Mouse (Mus musculus): ENCODE results near the gene Atp8a2. TPM values are rescaled to one million over a fixed set of nuclear protein-coding genes. Genes with fewer than 3 reads are reported as not detected.

The Atp8a2 gene
- total RNA-seq, 1 experiment, result 0.62 TPM

DNA sequence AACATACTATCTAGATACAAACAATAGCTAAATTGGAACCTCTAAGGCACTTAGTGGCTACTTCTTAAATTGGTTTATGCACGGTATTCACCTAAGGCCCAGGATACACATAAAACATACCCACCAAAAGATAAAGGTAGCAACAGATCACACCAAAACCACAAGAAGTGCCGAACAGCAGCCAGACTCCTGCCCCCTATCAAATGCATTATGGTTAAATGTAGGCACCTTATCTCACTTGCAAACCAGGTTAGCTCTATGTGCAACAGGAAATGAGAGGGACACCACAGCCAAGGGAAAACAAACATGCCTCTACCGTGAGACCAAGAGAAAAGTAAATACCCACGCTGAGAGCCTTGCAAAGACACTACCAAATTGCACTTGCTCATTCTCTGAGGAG is 124.5 kb downstream of the Atp8a2 start:
- Histone ChIP-seq H3K27ac (ENCODE audit: insufficient read depth, low read depth, low read length, poor library complexity, severe bottlenecking) (no peak overlapping the region), H3K4me1 (ENCODE audit: control insufficient read depth in 2 of 2, insufficient read depth in 2 of 2, low read length in 2 of 2, poor library complexity in 1 of 2) (no peaks in the 10 kb centered on the region), H3K36me3 (ENCODE audit: control insufficient read depth, insufficient read depth, low read length, poor library complexity, severe bottlenecking) (no peaks in the 10 kb centered on the region), H3K9me3 (ENCODE audit: control insufficient read depth, insufficient read depth, low read depth, low read length) (no peaks in the 10 kb centered on the region), H3K4me3 (ENCODE audit: insufficient read depth in 1 of 2, low read depth in 1 of 2, low read length in 2 of 2, poor library complexity in 1 of 2, severe bottlenecking in 1 of 2) (no peak overlapping the region), H3K9ac (ENCODE audit: insufficient read depth, low read depth, low read length, poor library complexity, severe bottlenecking) (no peak overlapping the region)
- TF ChIP-seq ZC3H11A (IDR thresholded peaks at IDR 0.05; ENCODE audit: borderline replicate concordance, low read depth, low read length) (no peak), MAFK (IDR thresholded peaks at IDR 0.05; ENCODE audit: insufficient read depth, low read depth, low read length) (no peak), ZNF384 (IDR thresholded peaks at IDR 0.05; ENCODE audit: low read depth, low read length) (no peak), CHD2 (IDR thresholded peaks at IDR 0.05; ENCODE audit: low read depth, low read length) (no peak), HCFC1 (IDR thresholded peaks at IDR 0.05; ENCODE audit: borderline replicate concordance, insufficient read depth, low read length) (no peak)
- in situ Hi-C loops (cut with MboI; ENCODE audit: low sequenced_read_pairs in 2 of 2, unreplicated experiment in 2 of 2), result no loop called here
- no peak for DNase-seq (ENCODE audit: low read depth, low spot score)

DNA sequence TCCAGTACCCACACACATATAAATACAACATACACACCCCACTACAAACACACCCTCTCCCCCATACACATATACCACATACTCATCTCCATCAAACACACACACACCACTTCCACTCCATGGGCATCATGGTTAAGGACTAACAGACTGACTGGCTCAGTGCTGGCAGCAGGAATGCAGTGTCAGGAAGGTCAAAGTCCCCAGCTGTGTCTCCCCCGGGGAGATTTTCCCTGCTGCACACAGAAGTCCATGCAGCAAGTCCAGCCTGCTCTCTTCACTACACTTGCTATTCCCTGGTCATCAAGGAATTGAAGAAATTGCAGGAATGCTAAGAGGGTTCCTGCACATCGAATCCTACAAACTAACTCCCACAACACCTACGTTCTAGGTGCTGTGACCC is 131.8 kb downstream of the Atp8a2 start:
- TF ChIP-seq ZC3H11A (IDR thresholded peaks at IDR 0.05; ENCODE audit: borderline replicate concordance, low read depth, low read length) (no peak), HCFC1 (IDR thresholded peaks at IDR 0.05; ENCODE audit: borderline replicate concordance, insufficient read depth, low read length) (no peak), MAFK (IDR thresholded peaks at IDR 0.05; ENCODE audit: insufficient read depth, low read depth, low read length) (no peak), ZNF384 (IDR thresholded peaks at IDR 0.05; ENCODE audit: low read depth, low read length) (no peak), CHD2 (IDR thresholded peaks at IDR 0.05; ENCODE audit: low read depth, low read length) (no peak)
- in situ Hi-C loops (cut with MboI; ENCODE audit: low sequenced_read_pairs in 2 of 2, unreplicated experiment in 2 of 2), result no loop called here
- DNase-seq (ENCODE audit: low read depth, low spot score), result no peak

DNA sequence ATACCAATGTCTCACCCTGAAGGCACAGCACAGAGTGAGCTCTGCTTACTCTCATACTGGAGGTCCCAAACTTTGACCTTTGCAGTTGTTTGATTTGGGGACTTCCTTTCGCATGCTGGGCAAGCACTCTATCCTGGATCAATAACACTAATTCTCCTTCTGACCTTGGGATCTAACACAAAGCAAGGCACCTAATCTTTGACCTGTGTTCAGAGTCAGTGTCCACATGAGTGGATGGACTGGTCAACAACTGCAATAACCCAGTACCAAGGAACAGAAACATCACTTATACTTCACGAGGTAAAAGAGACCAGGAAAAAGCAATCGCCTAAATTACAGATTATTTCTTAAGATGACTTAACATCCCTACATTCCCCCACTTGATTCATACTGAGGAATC is 136.0 kb downstream of the Atp8a2 start:
- no peaks in the 10 kb centered on the region for H3K36me3 ChIP-seq (ENCODE audit: control insufficient read depth, insufficient read depth, low read length, poor library complexity, severe bottlenecking)
- no peaks in the 10 kb centered on the region for H3K4me1 ChIP-seq (ENCODE audit: control insufficient read depth in 2 of 2, insufficient read depth in 2 of 2, low read length in 2 of 2, poor library complexity in 1 of 2)
- no peak overlapping the region for H3K9ac ChIP-seq (ENCODE audit: insufficient read depth, low read depth, low read length, poor library complexity, severe bottlenecking)
- in situ Hi-C loops (cut with MboI; ENCODE audit: low sequenced_read_pairs in 2 of 2, unreplicated experiment in 2 of 2), result no loop called here
- no peak for DNase-seq (ENCODE audit: low read depth, low spot score)
- no peak overlapping the region for H3K4me3 ChIP-seq (ENCODE audit: insufficient read depth in 1 of 2, low read depth in 1 of 2, low read length in 2 of 2, poor library complexity in 1 of 2, severe bottlenecking in 1 of 2)
- no peaks in the 10 kb centered on the region for H3K9me3 ChIP-seq (ENCODE audit: control insufficient read depth, insufficient read depth, low read depth, low read length)
- no peak for TF ChIP-seq ZC3H11A (IDR thresholded peaks at IDR 0.05; ENCODE audit: borderline replicate concordance, low read depth, low read length)
- no peak for TF ChIP-seq HCFC1 (IDR thresholded peaks at IDR 0.05; ENCODE audit: borderline replicate concordance, insufficient read depth, low read length)
- TF ChIP-seq CHD2 (IDR thresholded peaks at IDR 0.05; ENCODE audit: low read depth, low read length), result no peak
- no peak for TF ChIP-seq MAFK (IDR thresholded peaks at IDR 0.05; ENCODE audit: insufficient read depth, low read depth, low read length)
- TF ChIP-seq ZNF384 (IDR thresholded peaks at IDR 0.05; ENCODE audit: low read depth, low read length), result no peak
- H3K27ac ChIP-seq (ENCODE audit: insufficient read depth, low read depth, low read length, poor library complexity, severe bottlenecking), result no peak overlapping the region

More for the DNA sequence above, 131.8 kb downstream of the Atp8a2 start:
- Histone ChIP-seq H3K4me1 (ENCODE audit: control insufficient read depth in 2 of 2, insufficient read depth in 2 of 2, low read length in 2 of 2, poor library complexity in 1 of 2) (no peaks in the 10 kb centered on the region), H3K27ac (ENCODE audit: insufficient read depth, low read depth, low read length, poor library complexity, severe bottlenecking) (no peak overlapping the region), H3K9me3 (ENCODE audit: control insufficient read depth, insufficient read depth, low read depth, low read length) (no peaks in the 10 kb centered on the region), H3K9ac (ENCODE audit: insufficient read depth, low read depth, low read length, poor library complexity, severe bottlenecking) (no peak overlapping the region), H3K36me3 (ENCODE audit: control insufficient read depth, insufficient read depth, low read length, poor library complexity, severe bottlenecking) (no peaks in the 10 kb centered on the region), H3K4me3 (ENCODE audit: insufficient read depth in 1 of 2, low read depth in 1 of 2, low read length in 2 of 2, poor library complexity in 1 of 2, severe bottlenecking in 1 of 2) (no peak overlapping the region)

DNA sequence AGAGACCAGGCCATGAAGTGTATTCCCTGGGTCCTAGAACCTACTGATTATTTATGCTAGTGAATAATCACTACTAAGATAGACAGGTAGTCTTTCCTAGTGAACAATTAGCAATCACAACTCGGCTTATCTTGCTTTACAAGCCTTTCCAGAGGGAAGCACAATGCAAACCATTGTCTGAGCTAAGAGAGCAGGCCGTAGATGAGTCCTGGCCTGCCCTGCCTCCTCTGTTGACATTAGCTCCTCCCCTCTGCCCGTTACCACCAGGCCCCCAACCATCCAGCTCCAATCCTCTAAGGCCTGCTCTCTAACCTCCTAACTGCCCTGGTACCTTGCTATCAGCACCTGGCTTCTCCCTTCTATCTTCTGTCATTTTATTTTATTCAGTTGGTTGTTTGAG is 138.1 kb downstream of the Atp8a2 start:
- Histone ChIP-seq H3K36me3 (ENCODE audit: control insufficient read depth, insufficient read depth, low read length, poor library complexity, severe bottlenecking) (no peaks in the 10 kb centered on the region), H3K9me3 (ENCODE audit: control insufficient read depth, insufficient read depth, low read depth, low read length) (no peaks in the 10 kb centered on the region), H3K9ac (ENCODE audit: insufficient read depth, low read depth, low read length, poor library complexity, severe bottlenecking) (no peak overlapping the region), H3K27ac (ENCODE audit: insufficient read depth, low read depth, low read length, poor library complexity, severe bottlenecking) (no peak overlapping the region), H3K4me1 (ENCODE audit: control insufficient read depth in 2 of 2, insufficient read depth in 2 of 2, low read length in 2 of 2, poor library complexity in 1 of 2) (no peaks in the 10 kb centered on the region), H3K4me3 (ENCODE audit: insufficient read depth in 1 of 2, low read depth in 1 of 2, low read length in 2 of 2, poor library complexity in 1 of 2, severe bottlenecking in 1 of 2) (no peak overlapping the region)
- in situ Hi-C loops (cut with MboI; ENCODE audit: low sequenced_read_pairs in 2 of 2, unreplicated experiment in 2 of 2), result no loop called here
- TF ChIP-seq ZC3H11A (IDR thresholded peaks at IDR 0.05; ENCODE audit: borderline replicate concordance, low read depth, low read length) (no peak), CHD2 (IDR thresholded peaks at IDR 0.05; ENCODE audit: low read depth, low read length) (no peak), ZNF384 (IDR thresholded peaks at IDR 0.05; ENCODE audit: low read depth, low read length) (no peak), HCFC1 (IDR thresholded peaks at IDR 0.05; ENCODE audit: borderline replicate concordance, insufficient read depth, low read length) (no peak), MAFK (IDR thresholded peaks at IDR 0.05; ENCODE audit: insufficient read depth, low read depth, low read length) (no peak)
- no peak for DNase-seq (ENCODE audit: low read depth, low spot score)

DNA sequence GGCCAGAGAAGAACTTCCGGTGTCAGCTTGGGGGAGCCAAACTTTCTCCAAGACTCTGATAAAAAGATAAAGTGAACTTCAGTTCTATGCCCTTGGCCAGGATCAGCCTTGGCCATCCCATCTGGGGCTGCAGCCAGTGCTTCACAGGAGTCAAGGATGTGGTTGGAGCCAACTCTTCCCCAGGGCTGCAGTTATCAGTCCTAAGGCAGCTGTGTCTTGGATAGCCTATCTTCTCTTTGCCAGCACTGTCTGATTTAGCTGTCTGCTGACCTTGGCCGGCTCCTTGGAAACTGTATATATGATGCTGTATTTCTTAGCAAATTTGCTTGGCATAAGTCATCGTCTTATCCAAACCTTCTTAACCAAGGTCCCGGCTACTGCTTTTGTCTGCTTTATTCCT is 141.7 kb downstream of the Atp8a2 start:
- Histone ChIP-seq H3K4me1 (ENCODE audit: control insufficient read depth in 2 of 2, insufficient read depth in 2 of 2, low read length in 2 of 2, poor library complexity in 1 of 2) (no peaks in the 10 kb centered on the region), H3K9ac (ENCODE audit: insufficient read depth, low read depth, low read length, poor library complexity, severe bottlenecking) (no peak overlapping the region), H3K9me3 (ENCODE audit: control insufficient read depth, insufficient read depth, low read depth, low read length) (no peaks in the 10 kb centered on the region), H3K36me3 (ENCODE audit: control insufficient read depth, insufficient read depth, low read length, poor library complexity, severe bottlenecking) (no peaks in the 10 kb centered on the region), H3K27ac (ENCODE audit: insufficient read depth, low read depth, low read length, poor library complexity, severe bottlenecking) (no peak overlapping the region), H3K4me3 (ENCODE audit: insufficient read depth in 1 of 2, low read depth in 1 of 2, low read length in 2 of 2, poor library complexity in 1 of 2, severe bottlenecking in 1 of 2) (no peak overlapping the region)
- TF ChIP-seq ZC3H11A (IDR thresholded peaks at IDR 0.05; ENCODE audit: borderline replicate concordance, low read depth, low read length) (no peak), ZNF384 (IDR thresholded peaks at IDR 0.05; ENCODE audit: low read depth, low read length) (no peak), HCFC1 (IDR thresholded peaks at IDR 0.05; ENCODE audit: borderline replicate concordance, insufficient read depth, low read length) (no peak), CHD2 (IDR thresholded peaks at IDR 0.05; ENCODE audit: low read depth, low read length) (no peak), MAFK (IDR thresholded peaks at IDR 0.05; ENCODE audit: insufficient read depth, low read depth, low read length) (no peak)
- in situ Hi-C loops (cut with MboI; ENCODE audit: low sequenced_read_pairs in 2 of 2, unreplicated experiment in 2 of 2), result no loop called here
- DNase-seq (ENCODE audit: low read depth, low spot score), result no peak
